Mouse (Mus musculus) spleen, postnatal 4 days (tissue): Measurements from ENCODE around the gene Anapc5.

Experiments
- DNase-seq, 2 experiments: peaks; one replicate each; pipeline ENCODE4 v3.0.0; 2022; ENCODE audit warnings: low spot score in 2 of 2

Anapc5 gene

GRCm38 (mm10) chr5:122799379-122800344, 21.5 kb downstream of the Anapc5 start:
- DNase-seq: no peak

- peak; percentile 70 to 82 for DNase-seq
Measured at GRCm38 (mm10) chr5:122798557-122799378, 22.4 kb downstream of the Anapc5 start.

- DNase-seq: no peak
Measured at GRCm38 (mm10) chr5:122797866-122798265, 23.3 kb downstream of the Anapc5 start.

GRCm38 (mm10) chr5:122788696-122789095, 32.4 kb downstream of the Anapc5 start:
- no peak for DNase-seq

GRCm38 (mm10) chr5:122786035-122786819, 34.9 kb downstream of the Anapc5 start:
- DNase-seq: no peak

- DNase-seq: no peak
Measured at GRCm38 (mm10) chr5:122783726-122784406, 37.3 kb downstream of the Anapc5 start.

GRCm38 (mm10) chr5:122782066-122782465, 39.1 kb downstream of the Anapc5 start:
- no peak for DNase-seq

GRCm38 (mm10) chr5:122780791-122781432, 40.2 kb downstream of the Anapc5 start:
- DNase-seq: no peak

GRCm38 (mm10) chr5:122779277-122779834, 41.8 kb downstream of the Anapc5 start, which contains the start of gene Camkk2:
TSS of gene Camkk2 (minus strand) at chr5:122779409.
- peak; percentile 79 to 89 for DNase-seq

- DNase-seq: peak; percentile 41 to 79
Measured at GRCm38 (mm10) chr5:122778231-122779226, 42.6 kb downstream of the Anapc5 start.

GRCm38 (mm10) chr5:122777322-122777721, 43.8 kb downstream of the Anapc5 start:
- DNase-seq: no peak

- DNase-seq: no peak
Measured at GRCm38 (mm10) chr5:122775646-122776286, 45.4 kb downstream of the Anapc5 start.

- peak in 1 of 2 experiments; percentile 42 for DNase-seq
Measured at GRCm38 (mm10) chr5:122774743-122775611, 46.2 kb downstream of the Anapc5 start.

- no peak for DNase-seq
Measured at GRCm38 (mm10) chr5:122773756-122774155, 47.4 kb downstream of the Anapc5 start.

- DNase-seq: no peak
Measured at GRCm38 (mm10) chr5:122771428-122771827, 49.7 kb downstream of the Anapc5 start.

GRCm38 (mm10) chr5:122770806-122771261, 50.3 kb downstream of the Anapc5 start:
- DNase-seq: peak; percentile 31 to 67

GRCm38 (mm10) chr5:122770304-122770703, 50.8 kb downstream of the Anapc5 start:
- DNase-seq: no peak
